Mouse (Mus musculus): ENCODE measurements around the gene Gm13279.
"Not testable (repeated sequence)": the region's sequence is repeated elsewhere in the genome, so short reads cannot be mapped to it uniquely, and the experiment has no call there.

Gene Gm13279

DNA sequence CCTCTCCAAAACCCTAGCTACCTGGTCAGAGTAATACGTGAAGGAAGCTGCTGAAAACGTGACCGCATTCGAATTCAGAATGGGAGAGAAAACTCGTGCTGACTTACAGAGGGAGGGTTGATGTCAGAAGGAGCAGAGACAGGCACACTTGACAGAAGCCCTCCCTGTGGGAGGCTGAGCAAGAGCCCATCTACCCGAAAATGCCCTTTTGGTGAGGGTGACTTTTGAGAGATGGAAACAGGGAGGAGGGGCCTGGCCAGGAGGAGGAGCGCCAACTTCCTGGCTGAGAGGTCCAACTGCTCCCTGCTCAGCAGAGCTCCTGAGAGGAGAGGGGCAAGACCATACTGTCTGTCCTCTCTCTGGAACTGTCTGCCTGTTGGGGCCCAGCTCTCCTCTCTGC is 2.2 kb downstream of the Gm13279 start, which contains the start of gene Gm13285:
Gene Gm13285, plus strand, starts transcription at position 301 of the 400 bp plus-strand sequence.
- DNase-seq = not testable (repeated sequence)

DNA sequence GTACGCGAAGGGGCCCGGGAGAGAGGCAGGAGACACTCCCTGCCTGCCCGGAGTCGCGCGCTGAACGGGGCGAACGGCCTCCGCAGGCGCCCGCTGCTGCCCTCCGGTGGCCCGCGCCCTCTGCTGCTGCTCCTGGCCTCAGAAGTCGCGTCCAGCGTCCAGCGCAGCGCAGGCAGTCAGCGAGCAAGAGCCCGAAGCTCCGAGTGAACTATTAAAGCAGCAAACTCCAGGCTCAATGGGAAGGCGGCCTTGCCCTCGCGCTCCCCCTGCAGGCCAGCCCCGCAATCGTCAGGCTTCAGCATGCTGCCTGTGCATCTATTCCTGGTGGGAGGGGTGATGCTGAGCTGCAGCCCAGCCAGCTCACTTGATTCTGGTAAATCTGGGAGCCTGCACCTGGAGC is 5.8 kb downstream of the Gm13279 start, which contains the start of gene Gm13287:
Gene Gm13287, plus strand, starts transcription at position 301 of the 400 bp plus-strand sequence.
- not testable (repeated sequence) for DNase-seq

DNA sequence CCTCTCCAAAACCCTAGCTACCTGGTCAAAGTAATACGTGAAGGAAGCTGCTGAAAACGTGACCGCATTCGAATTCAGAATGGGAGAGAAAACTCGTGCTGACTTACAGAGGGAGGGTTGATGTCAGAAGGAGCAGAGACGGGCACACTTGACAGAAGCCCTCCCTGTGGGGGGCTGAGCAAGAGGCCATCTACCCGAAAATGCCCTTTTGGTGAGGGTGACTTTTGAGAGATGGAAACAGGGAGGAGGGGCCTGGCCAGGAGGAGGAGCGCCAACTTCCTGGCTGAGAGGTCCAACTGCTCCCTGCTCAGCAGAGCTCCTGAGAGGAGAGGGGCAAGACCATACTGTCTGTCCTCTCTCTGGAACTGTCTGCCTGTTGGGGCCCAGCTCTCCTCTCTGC is 8.0 kb downstream of the Gm13279 start, which contains the start of gene Gm13288:
Gene Gm13288, plus strand, starts transcription at position 301 of the 400 bp plus-strand sequence.
- not testable (repeated sequence) for DNase-seq

DNA sequence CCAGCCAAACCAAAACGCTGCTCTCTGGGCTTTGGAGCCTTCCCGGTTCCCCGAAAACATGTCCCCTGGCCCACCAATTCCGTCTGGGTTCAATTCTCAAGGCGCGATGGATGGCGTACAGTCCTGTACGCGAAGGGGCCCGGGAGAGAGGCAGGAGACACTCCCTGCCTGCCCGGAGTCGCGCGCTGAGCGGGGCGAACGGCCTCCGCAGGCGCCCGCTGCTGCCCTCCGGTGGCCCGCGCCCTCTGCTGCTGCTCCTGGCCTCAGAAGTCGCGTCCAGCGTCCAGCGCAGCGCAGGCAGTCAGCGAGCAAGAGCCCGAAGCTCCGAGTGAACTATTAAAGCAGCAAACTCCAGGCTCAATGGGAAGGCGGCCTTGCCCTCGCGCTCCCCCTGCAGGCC is 8.6 kb downstream of the Gm13279 start:
- DNase-seq = not testable (repeated sequence)

DNA sequence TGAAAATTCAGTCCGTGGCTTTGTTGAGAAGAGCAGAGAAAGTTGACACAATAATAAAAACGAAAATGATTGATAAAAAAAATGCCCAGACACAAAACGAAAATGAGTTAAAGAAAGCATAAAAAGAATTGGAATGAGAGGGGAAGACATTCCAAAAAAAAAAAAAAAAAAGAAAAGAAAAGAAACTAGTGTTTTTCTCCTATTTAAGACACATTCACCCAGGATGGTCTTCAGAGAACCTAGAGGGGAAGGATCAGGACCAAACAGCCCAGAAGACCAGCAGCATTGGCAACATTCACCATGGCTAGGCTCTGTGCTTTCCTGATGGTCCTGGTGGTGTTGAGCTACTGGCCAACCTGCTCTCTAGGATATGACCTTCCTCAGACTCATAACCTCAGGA is 18.7 kb downstream of the Gm13279 start, which contains the start of gene Ifna7:
Gene Ifna7, plus strand, starts transcription at position 301 of the 400 bp plus-strand sequence.
- DNase-seq = no peak

DNA sequence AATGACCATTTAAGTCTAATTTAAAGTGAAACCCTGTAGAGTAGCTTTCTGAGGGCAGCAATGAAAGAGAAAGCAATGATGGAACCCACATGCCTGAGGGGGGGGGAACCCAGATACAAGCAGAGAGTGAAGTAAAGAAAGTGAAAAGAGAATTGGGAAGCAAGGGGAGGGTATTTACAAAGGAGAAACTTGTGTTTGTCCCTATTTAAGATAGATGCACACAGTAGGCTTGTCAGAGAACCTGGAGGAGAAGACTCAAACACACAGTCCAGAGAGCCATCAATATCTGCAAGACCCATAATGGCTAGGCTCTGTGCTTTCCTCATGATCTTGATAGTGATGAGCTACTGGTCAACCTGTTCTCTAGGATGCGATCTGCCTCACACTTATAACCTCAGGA is 22.5 kb downstream of the Gm13279 start, which contains the start of gene Ifna11:
Gene Ifna11, plus strand, starts transcription at position 301 of the 400 bp plus-strand sequence.
- no peak for DNase-seq

DNA sequence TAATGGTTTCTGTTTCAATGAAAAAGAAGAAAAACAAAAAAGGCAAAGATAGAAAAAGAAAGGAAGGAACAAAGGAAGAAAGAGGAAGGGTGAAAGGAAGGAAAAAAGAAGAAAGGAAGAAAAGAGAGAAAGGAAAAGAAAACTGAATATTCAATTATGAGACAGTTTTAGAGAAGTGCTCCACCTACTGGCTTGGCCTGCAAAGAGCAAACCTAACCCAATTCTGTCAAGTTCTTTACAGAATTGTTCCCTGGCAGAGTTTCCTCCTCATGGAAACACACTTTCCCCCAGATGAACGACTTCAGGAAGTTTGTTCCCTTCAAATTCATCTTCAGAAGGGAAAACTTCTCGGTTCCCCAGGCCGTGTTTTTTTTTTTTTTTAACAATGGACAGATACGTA is 25.8 kb downstream of the Gm13279 start:
- DNase-seq = peak; percentile 37

DNA sequence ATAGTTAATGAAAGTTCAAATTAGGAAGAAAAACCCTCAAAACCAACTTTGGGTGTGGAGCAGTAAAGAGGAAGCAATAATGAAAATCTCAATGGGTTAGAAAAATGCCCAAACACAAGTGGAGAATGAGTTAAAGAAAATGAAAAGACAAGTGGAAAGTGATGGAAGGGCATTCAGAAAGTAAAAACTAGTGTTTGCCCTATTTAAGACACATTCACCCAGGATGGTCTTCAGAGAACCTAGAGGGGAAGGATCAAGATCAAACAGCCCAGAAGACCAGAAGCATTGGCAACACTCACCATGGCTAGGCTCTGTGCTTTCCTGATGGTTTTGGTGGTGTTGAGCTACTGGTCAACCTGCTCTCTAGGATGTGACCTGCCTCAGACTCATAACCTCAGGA is 29.9 kb downstream of the Gm13279 start, which contains the start of gene Ifna6:
Gene Ifna6, plus strand, starts transcription at position 301 of the 400 bp plus-strand sequence.
- not testable (repeated sequence) for DNase-seq

DNA sequence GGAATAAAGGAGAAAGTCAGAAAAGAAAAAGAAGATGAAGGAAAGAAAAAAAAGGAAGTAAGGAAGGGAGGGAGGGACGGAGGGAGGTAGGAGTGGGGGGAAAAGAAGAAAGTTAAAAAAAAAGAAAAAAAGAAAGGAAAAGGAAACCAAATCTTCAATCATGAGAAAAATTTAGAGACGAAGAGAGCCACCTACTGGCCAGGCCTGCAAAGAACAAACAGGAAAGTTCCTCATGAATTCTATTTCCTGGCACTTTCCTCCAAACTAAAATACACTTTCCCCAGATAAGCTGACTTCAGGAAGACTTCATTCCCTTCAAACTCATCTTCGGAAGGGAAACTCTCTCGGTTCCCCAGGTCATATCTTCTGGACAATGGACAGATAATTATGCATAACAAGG is 33.3 kb downstream of the Gm13279 start:
- peak; percentile 39 for DNase-seq

DNA sequence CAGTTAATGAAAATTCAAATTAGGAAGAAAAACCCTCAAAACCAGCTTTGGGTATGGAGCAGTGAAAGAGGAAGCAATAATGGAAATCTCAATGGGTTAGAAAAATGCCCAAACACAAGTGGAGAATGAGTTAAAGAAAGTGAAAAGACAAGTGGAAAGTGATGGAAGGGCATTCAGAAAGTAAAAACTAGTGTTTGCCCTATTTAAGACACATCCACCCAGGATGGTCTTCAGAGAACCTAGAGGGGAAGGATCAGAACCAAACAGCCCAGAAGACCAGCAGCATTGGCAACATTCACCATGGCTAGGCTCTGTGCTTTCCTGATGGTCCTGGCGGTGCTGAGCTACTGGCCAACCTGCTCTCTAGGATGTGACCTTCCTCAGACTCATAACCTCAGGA is 38.0 kb downstream of the Gm13279 start, which contains the start of gene Ifna5:
Gene Ifna5, plus strand, starts transcription at position 301 of the 400 bp plus-strand sequence.
- not testable (repeated sequence) for DNase-seq

DNA sequence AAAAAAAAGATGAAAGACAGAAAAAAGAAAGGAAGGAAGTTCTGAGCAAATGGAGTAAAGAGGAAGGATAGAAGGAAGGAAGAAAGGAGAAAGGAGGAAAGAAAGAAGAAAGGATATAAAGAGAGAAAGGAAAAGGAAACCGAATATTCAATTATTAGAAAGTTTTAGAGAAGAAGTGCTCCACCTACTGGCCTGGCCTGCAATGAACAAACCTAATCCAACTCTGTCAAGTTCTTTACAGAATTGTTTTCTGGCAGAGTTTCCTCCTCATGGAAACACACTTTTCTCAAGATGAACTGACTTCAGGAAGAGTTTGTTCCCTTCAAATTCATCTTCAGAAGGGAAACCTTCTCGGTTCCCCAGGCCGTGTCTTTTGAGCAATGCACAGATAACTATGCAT is 41.6 kb downstream of the Gm13279 start:
- peak; percentile 28 for DNase-seq

DNA sequence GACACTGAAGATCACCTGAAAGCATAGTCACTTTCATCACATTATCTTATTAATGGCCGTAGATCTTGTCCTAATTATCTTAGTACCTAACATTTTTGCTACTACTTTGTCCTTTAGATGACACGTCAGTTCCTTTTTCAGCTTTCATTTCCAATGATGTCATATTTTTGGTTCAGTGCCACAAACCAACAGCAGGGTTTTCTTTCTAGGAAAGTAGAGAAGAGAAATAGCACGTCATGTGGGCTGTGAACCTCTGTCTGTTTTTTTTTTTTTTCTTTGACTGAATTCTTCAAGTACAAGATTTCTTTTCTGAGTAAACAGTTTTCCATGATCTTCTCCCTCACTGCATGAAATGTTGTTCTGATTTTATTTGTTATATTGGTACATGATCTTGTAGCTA is 42.9 kb downstream of the Gm13279 start:
- DNase-seq = no peak

DNA sequence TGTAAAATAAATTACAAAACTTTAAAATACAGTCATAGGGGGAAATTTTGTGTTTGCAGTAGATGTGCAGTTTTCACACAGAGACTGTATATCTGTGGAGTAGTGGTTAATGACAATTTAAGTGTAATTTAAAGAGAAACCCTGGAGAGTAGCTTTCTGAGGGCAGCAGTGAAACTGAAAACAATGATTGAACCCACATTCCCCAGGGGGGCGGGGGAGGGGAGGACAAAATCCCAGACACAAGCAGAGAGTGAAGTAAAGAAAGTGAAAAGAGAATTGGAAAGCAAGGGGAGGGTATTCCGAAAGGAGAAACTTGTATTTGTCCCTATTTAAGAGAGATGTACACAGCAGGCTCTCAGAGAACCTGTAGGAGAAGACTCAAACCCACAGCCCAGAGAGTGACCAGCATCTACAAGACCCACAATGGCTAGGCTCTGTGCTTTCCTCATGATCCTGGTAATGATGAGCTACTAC is 44.3 kb downstream of the Gm13279 start, which contains the start of gene Ifna4:
Gene Ifna4, plus strand, starts transcription at position 424 of the 474 bp plus-strand sequence.
- no peak for DNase-seq

DNA sequence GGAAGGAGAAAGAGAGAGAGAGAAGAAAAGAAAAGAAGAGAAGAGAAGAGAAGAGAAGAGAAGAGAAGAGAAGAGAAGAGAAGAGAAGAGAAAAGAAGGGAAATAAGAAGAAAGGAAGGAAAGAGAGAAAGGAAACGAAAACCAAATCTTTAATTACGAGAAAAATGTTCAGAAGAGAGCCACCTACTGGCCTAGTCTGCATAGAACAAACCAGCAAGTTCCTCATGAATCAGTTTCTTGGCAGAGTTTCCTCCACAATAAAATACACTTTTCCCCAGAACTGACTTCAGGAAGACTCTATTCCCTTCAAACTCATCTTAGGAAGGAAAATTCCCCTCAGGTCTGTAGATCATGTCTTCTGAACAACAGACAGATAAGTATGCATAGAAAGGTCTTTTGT is 48.1 kb downstream of the Gm13279 start:
- DNase-seq = no peak

Measured in embryo, embryonic 11 days (tissue).